Mouse (Mus musculus) spleen, adult 2 months (tissue): ENCODE results near the gene Trim61.

Experiments used
- CTCF ChIP-seq: fragments of 200-500 bp; IDR thresholded peaks from 2 replicates; pipeline ENCODE4 v1.5.1; 2011; ENCODE audit warnings: mild to moderate bottlenecking, inconsistent platforms; ENCODE audit not compliant: insufficient read depth, insufficient read length, insufficient replicate concordance; ENCODE audit errors: extremely low read depth
- POLR2A ChIP-seq: fragments of 200-500 bp; IDR thresholded peaks from 2 replicates; pipeline ENCODE4 v1.6.1; 2011; ENCODE audit warnings: low read depth, low read length, inconsistent platforms

DNA sequence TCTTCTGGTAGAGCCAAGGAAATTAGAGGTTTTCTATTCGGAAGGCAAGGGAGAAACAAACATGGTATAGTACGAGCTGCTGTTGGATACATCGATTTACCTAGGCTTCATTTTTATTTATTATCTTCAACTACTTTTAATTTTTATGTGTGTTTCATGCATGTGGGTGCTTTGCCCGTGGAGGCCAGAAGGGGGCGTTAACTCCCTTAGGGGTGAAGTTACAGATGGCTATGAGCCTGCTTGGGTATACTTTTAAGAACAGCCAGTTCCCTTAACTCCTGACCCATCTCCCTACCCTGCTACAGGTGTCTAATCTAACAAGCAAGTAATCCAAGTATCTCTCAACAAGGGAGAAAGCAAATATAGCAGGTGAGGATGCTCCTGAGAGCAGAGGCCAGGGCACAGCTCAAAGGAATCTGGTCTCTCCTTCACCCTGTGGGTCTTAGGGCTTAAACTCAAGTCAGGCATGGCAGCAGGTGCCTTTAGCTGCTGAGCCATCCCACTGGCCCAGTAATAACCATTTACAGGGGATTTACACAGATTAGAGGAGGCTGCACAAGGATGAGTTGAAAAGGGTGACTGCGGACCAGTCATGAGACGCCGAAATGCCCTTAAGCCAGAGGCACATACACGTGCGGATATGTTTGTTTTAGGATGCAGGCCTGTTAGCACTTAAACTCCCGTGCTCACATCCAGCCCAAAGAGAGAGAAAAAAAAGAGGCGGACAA, 10.8 kb upstream of the Trim61 start:
- TF ChIP-seq CTCF: no peak
- no peak for TF ChIP-seq POLR2A
